ENCODE assay signal across 14 mouse cellular contexts in the genomic region with DNA sequence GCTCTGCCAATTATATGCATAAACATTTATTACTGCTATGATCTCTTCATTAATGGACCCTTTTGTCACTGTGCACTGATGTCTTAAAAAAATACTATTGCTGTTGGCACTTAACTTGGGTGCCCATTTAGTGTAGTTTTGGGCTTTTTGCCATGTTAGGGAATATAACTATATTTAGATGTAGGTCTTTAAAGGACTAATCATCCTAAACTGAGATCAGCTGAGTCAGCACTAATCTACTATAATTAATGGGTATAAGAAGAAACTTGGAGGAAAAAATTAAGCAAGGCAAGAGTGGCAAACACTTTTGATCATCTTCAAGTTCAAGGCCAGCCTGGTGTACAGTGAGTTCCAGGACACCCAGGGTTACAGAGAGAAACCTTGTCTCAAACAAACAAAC.
"Had no signal": no experiment of that assay in that cellular context is flagged by ENCODE, and none has a peak within 500 bp of the region (broad histone marks: within the 10 kb centered on the region; RNA-seq: fewer than 3 reads in every experiment).

No protein-coding gene starts in this region.

- H3K9me3 ChIP-seq: lung, embryonic 15.5 days; midbrain, embryonic 10.5 days; midbrain, embryonic 12.5 days; midbrain, embryonic 15.5 days; neural tube, embryonic 13.5 days; stomach, embryonic 15.5 days had no signal

- H3K27me3 ChIP-seq: lung, embryonic 15.5 days; midbrain, embryonic 12.5 days; midbrain, embryonic 15.5 days; neural tube, embryonic 13.5 days; stomach, embryonic 15.5 days had no signal

- H3K36me3 ChIP-seq: lung, embryonic 15.5 days; midbrain, embryonic 12.5 days; midbrain, embryonic 15.5 days; stomach, embryonic 15.5 days had no signal

- H3K4me2 ChIP-seq: lung, embryonic 15.5 days; midbrain, embryonic 12.5 days; midbrain, embryonic 15.5 days; neural tube, embryonic 13.5 days; stomach, embryonic 15.5 days had no signal

- DNase-seq: lung, adult 18-20 months; lung, postnatal 4 days; right cerebral cortex, postnatal 14 days; thymus, adult 2 months; thymus, postnatal 25 days; thymus, postnatal 4 days had no signal

- H3K4me3 ChIP-seq: lung, embryonic 15.5 days; midbrain, embryonic 10.5 days; midbrain, embryonic 12.5 days; midbrain, embryonic 15.5 days; neural tube, embryonic 13.5 days; stomach, embryonic 15.5 days had no signal

- H3K27ac ChIP-seq: liver, embryonic 14.5 days; lung, embryonic 15.5 days; midbrain, embryonic 10.5 days; midbrain, embryonic 12.5 days; midbrain, embryonic 15.5 days; neural tube, embryonic 13.5 days; stomach, embryonic 15.5 days; stomach, postnatal 0 days had no signal

- H3K4me1 ChIP-seq: midbrain, embryonic 10.5 days; midbrain, embryonic 12.5 days; midbrain, embryonic 15.5 days; neural tube, embryonic 13.5 days; stomach, embryonic 15.5 days had no signal

- H3K9ac ChIP-seq: liver, embryonic 14.5 days; lung, embryonic 15.5 days; midbrain, embryonic 12.5 days; midbrain, embryonic 15.5 days; neural tube, embryonic 13.5 days; stomach, embryonic 15.5 days had no signal

- ATAC-seq: midbrain, embryonic 15.5 days had no signal
